Mouse (Mus musculus) liver, adult 2 months (tissue): ENCODE results near the gene Nfix. TPM values are rescaled to one million over a fixed set of nuclear protein-coding genes. Genes with fewer than 3 reads are reported as not detected.

Experiments
- DNase-seq: peaks from one replicate; pipeline ENCODE4 v3.0.0-alpha.2; 2011; ENCODE audit warnings: low read depth, low spot score; ENCODE audit errors: extremely low read depth
- H3K27ac ChIP-seq: fragments of 200-500 bp; replicated peaks from 2 replicates; pipeline ENCODE4 v1.5.1; 2012; ENCODE audit warnings: low read depth, mild to moderate bottlenecking, control low read depth, inconsistent platforms, low read length; ENCODE audit not compliant: insufficient read depth
- H3K27me3 ChIP-seq: fragments of 200-500 bp; 2 replicates; pipeline ENCODE4 v1.6.1; 2012; ENCODE audit warnings: mild to moderate bottlenecking, moderate library complexity, low read length, inconsistent platforms; ENCODE audit not compliant: control insufficient read depth, insufficient read depth
- H3K36me3 ChIP-seq: fragments of 200-500 bp; 2 replicates; pipeline ENCODE4 v1.6.1; 2012; ENCODE audit warnings: low read length, inconsistent platforms; ENCODE audit not compliant: control insufficient read depth, insufficient read depth
- H3K4me1 ChIP-seq: fragments of 200-500 bp; 2 replicates; pipeline ENCODE4 v1.6.1; 2011; ENCODE audit warnings: low read length; ENCODE audit not compliant: control insufficient read depth, insufficient read depth
- H3K4me3 ChIP-seq: fragments of 200-500 bp; 2 replicates; pipeline ENCODE4 v1.5.1; 2011; ENCODE audit warnings: low read depth, mild to moderate bottlenecking, control low read depth, low read length, moderate library complexity; ENCODE audit not compliant: insufficient read depth
- H3K79me2 ChIP-seq: fragments of 200-500 bp; 2 replicates; pipeline ENCODE4 v1.6.1; 2012; ENCODE audit warnings: inconsistent platforms, mild to moderate bottlenecking, low read length, moderate library complexity; ENCODE audit not compliant: control insufficient read depth, insufficient read depth
- H3K9ac ChIP-seq: fragments of 200-500 bp; 2 replicates; pipeline ENCODE4 v1.6.1; 2012; ENCODE audit warnings: low read depth, mild to moderate bottlenecking, control low read depth, inconsistent platforms, low read length
- CTCF ChIP-seq: fragments of 200-500 bp; IDR thresholded peaks from 2 replicates; pipeline ENCODE4 v1.5.1; 2011; ENCODE audit warnings: low read depth, low read length, control low read depth
- POLR2A ChIP-seq: fragments of 200-500 bp; IDR thresholded peaks from 2 replicates; pipeline ENCODE4 v1.6.1; 2011; ENCODE audit warnings: low read length, control low read depth; ENCODE audit not compliant: insufficient read depth; ENCODE audit errors: extremely low read depth
- WGBS: fragments of 180-500 bp; shearing (Covaris S2); methylation state at CpG from one replicate; pipeline ENCODE4 v1.1.7; 2018; 5-methylcytosine and 5-hydroxymethylcytosine counted together
- polyA plus RNA-seq: library from polyadenylated mRNA; depleted of rRNA; stranded (reverse); fragments of >200 nt; gene quantifications from 2 replicates; pipeline ENCODE4 v1.2.3, GENCODE M21; 2012
- total RNA-seq: library from RNA; depleted of rRNA; stranded (reverse); fragments of >200 nt; gene quantifications from 2 replicates; pipeline ENCODE4 v1.2.3, GENCODE M21; 2014

Nfix gene
- total and polyA plus RNA-seq, 2 experiments, result 20.7 to 32.9 TPM

GRCm38 (mm10) chr8:84661961-84662571, 138.1 kb downstream of the Nfix start:
- peak overlapping the region; percentile 95 for H3K27ac ChIP-seq
- TF ChIP-seq CTCF (no peak), POLR2A (no peak)
- WGBS, result under 1% methylated on average over 61 of the region's 61 CpGs
- H3K4me3 ChIP-seq, result peak overlapping the region; percentile 61
- H3K9ac ChIP-seq, result peak overlapping the region; percentile 74
- no peak for DNase-seq
- H3K27me3 ChIP-seq, result no peaks in the 10 kb centered on the region
- H3K4me1 ChIP-seq, result peaks cover 9% of the 10 kb centered on the region
- H3K36me3 ChIP-seq, result no peaks in the 10 kb centered on the region
- H3K79me2 ChIP-seq, result 0 out of 2 replicates have a peak, but pooled peaks cover 7% of the 10 kb centered on the region

- H3K4me1 ChIP-seq, result peaks cover 11% of the 10 kb centered on the region
- no peaks in the 10 kb centered on the region for H3K27me3 ChIP-seq
- TF ChIP-seq CTCF (no peak), POLR2A (peak; percentile 50; the same call in 1 of the 2 replicates)
- H3K9ac ChIP-seq, result peak overlapping the region; percentile 74
- peak; percentile 90 for DNase-seq
- 0 out of 2 replicates have a peak, but pooled peaks cover 7% of the 10 kb centered on the region for H3K79me2 ChIP-seq
- under 1% methylated on average over 24 of the region's 24 CpGs for WGBS
- H3K36me3 ChIP-seq, result no peaks in the 10 kb centered on the region
- peak overlapping the region; percentile 95 for H3K27ac ChIP-seq
- H3K4me3 ChIP-seq, result peak overlapping the region; percentile 61
Measured at GRCm38 (mm10) chr8:84661458-84661871, 138.7 kb downstream of the Nfix start.

DNA sequence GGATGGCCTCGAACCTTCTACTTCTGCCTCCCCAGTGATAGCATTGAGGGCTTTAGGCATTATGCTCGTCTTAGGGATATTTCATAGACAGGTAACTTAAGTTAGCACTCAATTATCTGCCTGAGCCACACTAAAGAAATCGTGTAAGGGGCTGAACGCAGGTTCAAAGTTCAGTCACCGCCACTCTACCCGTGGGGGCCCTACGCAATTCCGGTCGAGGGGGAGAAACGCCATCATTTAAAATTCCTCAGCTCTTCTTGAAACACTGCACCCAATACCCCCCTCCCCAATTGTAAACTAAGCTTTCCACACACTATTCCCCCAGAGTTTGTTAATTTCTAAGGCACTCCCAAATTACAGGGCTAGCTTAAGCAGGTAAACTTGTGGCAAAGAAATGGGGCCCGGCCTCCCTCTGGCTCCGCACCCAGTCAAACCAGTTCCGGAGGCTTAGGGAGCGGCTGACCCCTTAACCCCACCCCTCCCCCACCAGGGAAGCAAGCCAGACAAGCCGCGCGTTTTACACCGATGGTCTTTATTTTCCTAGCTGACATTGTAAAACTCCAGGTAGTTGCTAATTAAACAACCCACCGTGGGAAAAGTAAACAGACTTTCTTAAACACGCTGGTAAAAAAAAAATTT, 139.2 kb downstream of the Nfix start:
- peak overlapping the region; percentile 61 for H3K4me3 ChIP-seq
- H3K79me2 ChIP-seq, result 0 out of 2 replicates have a peak, but pooled peaks cover 7% of the 10 kb centered on the region
- H3K36me3 ChIP-seq, result no peaks in the 10 kb centered on the region
- WGBS, result 2% methylated on average over 20 of the region's 20 CpGs
- H3K27ac ChIP-seq, result peak overlapping the region; percentile 95
- H3K27me3 ChIP-seq, result no peaks in the 10 kb centered on the region
- peak; percentile 76 for DNase-seq
- TF ChIP-seq POLR2A (0 out of 2 replicates have a peak, but pooled peaks have one; percentile 11), CTCF (no peak)
- peaks cover 11% of the 10 kb centered on the region for H3K4me1 ChIP-seq
- peak overlapping the region; percentile 74 for H3K9ac ChIP-seq

- Histone ChIP-seq H3K4me3 (peak overlapping the region; percentile 61), H3K9ac (peak overlapping the region; percentile 74), H3K36me3 (no peaks in the 10 kb centered on the region), H3K79me2 (0 out of 2 replicates have a peak, but pooled peaks cover 7% of the 10 kb centered on the region), H3K27me3 (no peaks in the 10 kb centered on the region), H3K27ac (peak overlapping the region; percentile 95), H3K4me1 (peaks cover 11% of the 10 kb centered on the region)
- TF ChIP-seq POLR2A (0 out of 2 replicates have a peak, but pooled peaks have one; percentile 25), CTCF (no peak)
- 8% methylated on average over 33 of the region's 33 CpGs for WGBS
- DNase-seq, result peak; percentile 50
Measured at GRCm38 (mm10) chr8:84659936-84660818, 140.0 kb downstream of the Nfix start.

- DNase-seq, result no peak
- Histone ChIP-seq H3K4me3 (no peak overlapping the region), H3K27ac (no peak overlapping the region), H3K9ac (no peak overlapping the region), H3K79me2 (0 out of 2 replicates have a peak, but pooled peaks cover 7% of the 10 kb centered on the region), H3K27me3 (no peaks in the 10 kb centered on the region), H3K36me3 (no peaks in the 10 kb centered on the region), H3K4me1 (peaks cover 11% of the 10 kb centered on the region)
- TF ChIP-seq CTCF (no peak), POLR2A (no peak)
- WGBS, result 63% methylated on average over 1 of the region's 1 CpGs
Measured at GRCm38 (mm10) chr8:84658951-84659350, 141.2 kb downstream of the Nfix start.
